Mouse (Mus musculus): ENCODE results near the gene Inpp5a. TPM values are rescaled to one million over a fixed set of nuclear protein-coding genes. Genes with fewer than 3 reads are reported as not detected.
A peak's percentile ranks its signal among the peaks of the same experiment; 100 is the strongest.

The Inpp5a gene
- polyA plus RNA-seq, 1 experiment from 2014 or later, result 35.5 TPM

GRCm38 (mm10) chr7:139508938-139509337, 120.0 kb downstream of the Inpp5a start:
- Histone ChIP-seq H3K4me3 (replicated peaks) (no peak overlapping the region), H3K4me2 (replicated peaks) (no peak overlapping the region), H3K36me3 (no peaks in the 10 kb centered on the region), H3K4me1 (replicated peaks) (no peaks in the 10 kb centered on the region), H3K9ac (no peak overlapping the region), H3K27me3 (replicated peaks) (no peaks in the 10 kb centered on the region), H3K9me3 (no peaks in the 10 kb centered on the region), H3K27ac (no peak overlapping the region)
- no peak for ATAC-seq
- 78% methylated on average over 4 of the region's 4 CpGs for WGBS

DNA sequence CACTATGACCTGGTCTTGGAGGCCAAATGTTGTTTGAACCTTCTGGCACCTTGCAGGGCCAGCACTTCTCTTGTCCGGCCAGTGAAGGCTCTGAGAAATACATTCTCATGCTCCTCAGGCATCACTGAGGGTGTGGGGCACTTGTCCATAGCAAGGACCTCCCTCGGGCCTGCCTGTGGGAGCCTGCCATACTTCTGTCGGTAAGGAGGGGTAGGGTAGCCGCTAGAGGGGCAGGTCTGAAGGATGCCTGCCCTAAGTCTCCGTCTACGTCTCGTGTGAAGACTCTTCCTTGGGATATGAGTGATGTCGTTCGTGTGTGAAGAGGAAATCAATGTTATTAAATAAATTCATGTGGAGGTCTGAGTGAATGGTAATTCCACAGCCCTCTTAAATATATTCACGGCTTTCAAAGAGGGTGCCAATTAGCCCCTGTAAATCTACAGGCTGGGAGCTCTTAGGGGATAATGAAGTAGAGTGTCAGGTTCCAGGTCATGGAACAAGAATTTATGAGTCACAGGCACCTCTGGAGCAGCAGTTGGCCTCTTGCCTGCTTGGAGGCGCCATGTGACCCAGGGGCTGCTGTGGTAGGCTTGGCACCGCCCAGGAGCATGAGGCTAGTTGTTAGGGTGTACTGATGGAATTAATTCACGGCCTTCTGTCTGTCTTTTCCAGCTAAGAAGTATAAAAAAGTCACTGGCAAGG, 127.2 kb downstream of the Inpp5a start:
- ATAC-seq, result peak; percentile 56; the same call in 1 of the 2 replicates
- no peak overlapping the region for H3K27ac ChIP-seq
- 78% methylated on average over 13 of the region's 13 CpGs for WGBS

DNA sequence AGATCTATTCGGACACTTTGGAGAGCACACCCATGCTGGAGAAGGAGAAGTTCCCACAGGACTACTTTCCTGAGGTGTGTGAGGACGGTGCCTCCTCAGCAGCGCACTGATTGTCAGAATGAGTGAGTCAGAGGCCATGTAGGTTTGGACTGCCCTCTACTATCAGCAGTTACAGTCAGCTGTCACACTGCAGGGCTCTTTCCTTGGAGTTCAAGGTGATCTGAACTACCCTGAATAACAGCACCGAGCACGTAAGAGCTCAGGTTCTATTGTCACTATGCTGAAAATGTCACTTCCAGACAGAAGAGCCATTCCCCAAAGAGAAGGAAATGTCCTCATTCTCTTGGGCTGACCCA, 127.7 kb downstream of the Inpp5a start:
- no peak overlapping the region for H3K27ac ChIP-seq
- ATAC-seq, result peak; percentile 58; the same call in 1 of the 2 replicates
- H3K36me3 ChIP-seq, result 0 out of 2 replicates have a peak, but pooled peaks cover 12% of the 10 kb centered on the region
- no peak overlapping the region for H3K4me2 ChIP-seq (replicated peaks)
- no peak overlapping the region for H3K4me3 ChIP-seq (replicated peaks)
- H3K4me1 ChIP-seq (replicated peaks), result no peaks in the 10 kb centered on the region
- 92% methylated on average over 5 of the region's 5 CpGs for WGBS
- no peaks in the 10 kb centered on the region for H3K27me3 ChIP-seq (replicated peaks)
- H3K9ac ChIP-seq, result no peak overlapping the region
- H3K9me3 ChIP-seq, result no peaks in the 10 kb centered on the region

More for the DNA sequence above, 127.2 kb downstream of the Inpp5a start:
- H3K27me3 ChIP-seq (replicated peaks), result no peaks in the 10 kb centered on the region
- no peak overlapping the region for H3K9ac ChIP-seq
- H3K4me3 ChIP-seq (replicated peaks), result no peak overlapping the region
- H3K36me3 ChIP-seq, result 0 out of 2 replicates have a peak, but pooled peaks cover 12% of the 10 kb centered on the region
- no peak overlapping the region for H3K4me2 ChIP-seq (replicated peaks)
- no peaks in the 10 kb centered on the region for H3K4me1 ChIP-seq (replicated peaks)
- no peaks in the 10 kb centered on the region for H3K9me3 ChIP-seq

DNA sequence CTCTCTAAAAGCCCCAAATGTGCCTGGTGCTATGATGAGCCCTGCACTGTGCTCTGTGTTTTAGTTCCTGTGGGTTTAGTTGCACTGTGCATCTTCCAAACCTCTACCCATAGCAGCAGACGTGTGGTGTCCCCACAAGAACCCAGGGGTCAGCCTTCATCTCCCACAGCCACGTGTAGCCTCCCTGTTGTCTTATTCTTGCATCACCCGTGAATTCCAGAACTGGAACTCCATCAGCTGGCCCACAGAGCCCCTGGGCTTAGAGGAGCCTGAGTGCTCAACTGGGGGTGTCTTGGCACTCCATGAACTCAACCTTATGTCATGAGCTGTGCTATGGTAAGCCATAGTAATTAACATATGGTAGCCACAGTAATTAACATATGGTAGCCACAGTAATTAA, 129.4 kb downstream of the Inpp5a start:
- Histone ChIP-seq H3K27me3 (replicated peaks) (no peaks in the 10 kb centered on the region), H3K4me2 (replicated peaks) (no peak overlapping the region), H3K4me1 (replicated peaks) (no peaks in the 10 kb centered on the region), H3K36me3 (0 out of 2 replicates have a peak, but pooled peaks cover 12% of the 10 kb centered on the region), H3K27ac (no peak overlapping the region), H3K4me3 (replicated peaks) (no peak overlapping the region), H3K9me3 (no peaks in the 10 kb centered on the region), H3K9ac (no peak overlapping the region)
- WGBS, result 81% methylated on average over 3 of the region's 3 CpGs
- no peak for ATAC-seq

DNA sequence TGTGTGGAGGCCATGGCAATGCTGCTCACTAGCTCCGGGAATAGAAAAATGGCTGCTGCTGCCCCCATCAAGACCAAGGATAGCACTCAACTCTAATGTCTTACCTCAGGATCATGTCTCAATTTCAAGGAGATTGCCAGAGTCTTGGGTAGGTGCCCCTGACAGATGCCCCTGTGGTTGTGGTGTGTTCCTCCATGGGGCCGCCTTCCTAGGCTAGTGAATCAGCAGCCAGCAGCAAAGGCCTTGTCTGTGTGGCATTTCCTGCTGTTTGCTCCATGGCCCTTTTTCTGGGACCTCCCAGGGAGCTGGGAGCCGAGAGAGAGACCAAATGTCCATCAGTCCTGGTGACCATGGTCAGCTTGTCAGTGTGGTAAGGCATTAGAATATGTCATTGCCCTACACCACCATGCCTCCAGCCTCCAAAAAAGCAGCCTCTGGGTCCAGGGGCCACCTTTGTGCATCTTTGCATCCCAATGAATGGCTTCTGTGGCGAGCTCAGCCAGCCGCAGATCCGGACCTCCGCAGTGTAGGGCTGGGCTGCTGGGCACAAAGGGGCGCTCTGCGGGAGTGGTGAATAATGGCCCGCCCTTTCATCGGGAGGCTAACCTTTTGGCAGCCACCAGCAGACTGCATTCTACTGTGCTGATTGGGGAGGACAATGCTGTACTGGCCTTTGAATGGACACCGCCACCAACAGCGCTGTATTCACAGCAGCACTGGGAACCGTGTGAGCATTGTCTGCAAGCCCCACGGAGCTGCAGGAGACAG, 139.6 kb downstream of the Inpp5a start:
- no peak overlapping the region for H3K9ac ChIP-seq
- H3K36me3 ChIP-seq, result peaks cover 9% of the 10 kb centered on the region; the same call in 1 of the 2 replicates
- H3K4me2 ChIP-seq (replicated peaks), result no peak overlapping the region
- no peaks in the 10 kb centered on the region for H3K27me3 ChIP-seq (replicated peaks)
- no peak overlapping the region for H3K27ac ChIP-seq
- 49% methylated on average over 15 of the region's 15 CpGs for WGBS
- H3K4me3 ChIP-seq (replicated peaks), result no peak overlapping the region
- H3K4me1 ChIP-seq (replicated peaks), result no peaks in the 10 kb centered on the region
- no peak for ATAC-seq
- no peaks in the 10 kb centered on the region for H3K9me3 ChIP-seq

- peak; percentile 58; the same call in 1 of the 2 replicates for ATAC-seq
- no peak overlapping the region for H3K9ac ChIP-seq
- no peak overlapping the region for H3K27ac ChIP-seq
- H3K9me3 ChIP-seq, result no peaks in the 10 kb centered on the region
- no peak overlapping the region for H3K4me2 ChIP-seq (replicated peaks)
- peaks cover 9% of the 10 kb centered on the region; the same call in 1 of the 2 replicates for H3K36me3 ChIP-seq
- H3K4me3 ChIP-seq (replicated peaks), result no peak overlapping the region
- H3K27me3 ChIP-seq (replicated peaks), result no peaks in the 10 kb centered on the region
- no peaks in the 10 kb centered on the region for H3K4me1 ChIP-seq (replicated peaks)
Measured at GRCm38 (mm10) chr7:139529208-139529607, 140.3 kb downstream of the Inpp5a start.

GRCm38 (mm10) chr7:139530591-139531427, 141.9 kb downstream of the Inpp5a start:
- no peak overlapping the region for H3K4me2 ChIP-seq (replicated peaks)
- H3K36me3 ChIP-seq, result peaks cover 13% of the 10 kb centered on the region; the same call in 1 of the 2 replicates
- no peaks in the 10 kb centered on the region for H3K9me3 ChIP-seq
- no peak overlapping the region for H3K4me3 ChIP-seq (replicated peaks)
- 53% methylated on average over 16 of the region's 16 CpGs for WGBS
- no peak overlapping the region for H3K9ac ChIP-seq
- no peaks in the 10 kb centered on the region for H3K4me1 ChIP-seq (replicated peaks)
- ATAC-seq, result no peak
- no peak overlapping the region for H3K27ac ChIP-seq
- no peaks in the 10 kb centered on the region for H3K27me3 ChIP-seq (replicated peaks)

DNA sequence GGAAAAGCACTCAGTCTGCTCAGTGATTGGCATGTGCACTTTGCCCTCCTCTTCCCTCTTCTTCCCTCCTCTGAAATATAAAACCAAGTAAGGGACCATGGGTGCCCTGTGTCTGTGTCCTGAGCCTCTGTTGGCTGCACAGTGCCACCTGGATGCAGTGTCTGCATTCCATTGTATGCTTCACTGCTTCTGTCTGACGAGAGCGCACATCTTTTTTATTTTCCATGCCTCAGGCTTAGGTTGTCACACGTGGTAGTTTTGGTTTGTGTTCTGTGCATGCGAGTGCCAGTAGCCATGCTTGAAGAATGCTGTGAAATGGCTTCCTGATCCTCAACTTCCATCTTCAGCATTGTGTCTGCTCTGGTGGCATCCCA, 142.5 kb downstream of the Inpp5a start:
- 79% methylated on average over 4 of the region's 4 CpGs for WGBS
- Histone ChIP-seq H3K36me3 (peaks cover 15% of the 10 kb centered on the region; the same call in 1 of the 2 replicates), H3K4me1 (replicated peaks) (no peaks in the 10 kb centered on the region), H3K27me3 (replicated peaks) (no peaks in the 10 kb centered on the region), H3K9me3 (no peaks in the 10 kb centered on the region), H3K9ac (no peak overlapping the region), H3K4me3 (replicated peaks) (no peak overlapping the region), H3K27ac (no peak overlapping the region), H3K4me2 (replicated peaks) (no peak overlapping the region)
- ATAC-seq, result no peak

- H3K36me3 ChIP-seq, result peaks cover 10% of the 10 kb centered on the region; the same call in 1 of the 2 replicates
- H3K27me3 ChIP-seq (replicated peaks), result no peaks in the 10 kb centered on the region
- H3K9ac ChIP-seq, result no peak overlapping the region
- no peak overlapping the region for H3K4me2 ChIP-seq (replicated peaks)
- 91% methylated on average over 5 of the region's 5 CpGs for WGBS
- H3K27ac ChIP-seq, result no peak overlapping the region
- no peaks in the 10 kb centered on the region for H3K4me1 ChIP-seq (replicated peaks)
- H3K4me3 ChIP-seq (replicated peaks), result no peak overlapping the region
- no peak for ATAC-seq
- H3K9me3 ChIP-seq, result no peaks in the 10 kb centered on the region
Measured at GRCm38 (mm10) chr7:139536331-139536730, 147.4 kb downstream of the Inpp5a start.

DNA sequence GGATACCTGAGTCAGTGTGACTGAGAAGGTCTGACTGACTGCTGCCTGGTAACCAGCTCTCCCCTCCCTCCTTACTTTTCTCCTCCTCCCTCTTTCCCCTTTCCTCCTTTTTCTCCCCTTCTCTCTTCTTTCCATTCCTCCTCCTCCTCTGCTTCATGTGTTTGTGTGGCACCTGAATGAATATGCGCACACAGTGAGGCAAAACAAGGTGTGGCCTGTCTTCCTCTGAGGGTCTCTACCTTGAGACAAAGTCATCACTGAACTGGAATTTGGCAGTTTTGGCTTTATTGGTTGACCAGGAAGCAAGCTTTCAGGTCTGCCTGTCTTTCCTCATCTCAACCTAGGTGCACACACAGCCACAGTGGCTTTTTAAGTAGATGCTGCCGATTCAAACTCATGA, 147.9 kb downstream of the Inpp5a start:
- Histone ChIP-seq H3K27me3 (replicated peaks) (no peaks in the 10 kb centered on the region), H3K27ac (no peak overlapping the region), H3K4me2 (replicated peaks) (no peak overlapping the region), H3K9me3 (no peaks in the 10 kb centered on the region), H3K36me3 (peaks cover 10% of the 10 kb centered on the region; the same call in 1 of the 2 replicates), H3K4me3 (replicated peaks) (no peak overlapping the region), H3K9ac (no peak overlapping the region), H3K4me1 (replicated peaks) (no peaks in the 10 kb centered on the region)
- WGBS, result 92% methylated on average over 2 of the region's 2 CpGs
- no peak for ATAC-seq

GRCm38 (mm10) chr7:139537831-139538230, 148.9 kb downstream of the Inpp5a start:
- 90% methylated on average over 9 of the region's 9 CpGs for WGBS

GRCm38 (mm10) chr7:139538541-139538940, 149.6 kb downstream of the Inpp5a start:
- H3K9ac ChIP-seq, result no peak overlapping the region
- no peaks in the 10 kb centered on the region for H3K4me1 ChIP-seq (replicated peaks)
- H3K4me3 ChIP-seq (replicated peaks), result no peak overlapping the region
- H3K36me3 ChIP-seq, result peaks cover 10% of the 10 kb centered on the region; the same call in 1 of the 2 replicates
- WGBS, result 88% methylated on average over 2 of the region's 2 CpGs
- no peak overlapping the region for H3K27ac ChIP-seq
- ATAC-seq, result no peak
- no peaks in the 10 kb centered on the region for H3K9me3 ChIP-seq
- no peaks in the 10 kb centered on the region for H3K27me3 ChIP-seq (replicated peaks)
- H3K4me2 ChIP-seq (replicated peaks), result no peak overlapping the region

More at GRCm38 (mm10) chr7:139537831-139538230, 148.9 kb downstream of the Inpp5a start:
- Histone ChIP-seq H3K27ac (no peak overlapping the region), H3K4me3 (replicated peaks) (no peak overlapping the region), H3K9me3 (no peaks in the 10 kb centered on the region), H3K27me3 (replicated peaks) (no peaks in the 10 kb centered on the region), H3K9ac (no peak overlapping the region), H3K36me3 (peaks cover 10% of the 10 kb centered on the region; the same call in 1 of the 2 replicates), H3K4me1 (replicated peaks) (no peaks in the 10 kb centered on the region), H3K4me2 (replicated peaks) (no peak overlapping the region)
- ATAC-seq, result no peak
